Mouse (Mus musculus) heart, adult 2 months (tissue): ENCODE data around the gene Nup107. TPM values are rescaled to one million over a fixed set of nuclear protein-coding genes. Genes with fewer than 3 reads are reported as not detected.

ENCODE experiments used
- DNase-seq, 2 experiments: peaks; one replicate each; pipeline ENCODE4 v3.0.0; 2021
- H3K27ac ChIP-seq: fragments of 200-600 bp; 2 replicates; pipeline ENCODE4 v1.8.1; 2022
- H3K27me3 ChIP-seq: fragments of 200-500 bp; 2 replicates; pipeline ENCODE4 v1.6.1; 2012; ENCODE audit warnings: mild to moderate bottlenecking, low read length, inconsistent platforms, mixed read lengths; ENCODE audit not compliant: control insufficient read depth, insufficient read depth
- H3K36me3 ChIP-seq: fragments of 200-500 bp; 2 replicates; pipeline ENCODE4 v1.6.1; 2012; ENCODE audit warnings: low read length, inconsistent platforms; ENCODE audit not compliant: control insufficient read depth, insufficient read depth
- H3K4me1 ChIP-seq: fragments of 200-500 bp; 2 replicates; pipeline ENCODE4 v1.6.1; 2011; ENCODE audit warnings: low read length; ENCODE audit not compliant: control insufficient read depth, insufficient read depth
- H3K4me3 ChIP-seq: fragments of 200-600 bp; 2 replicates; pipeline ENCODE4 v1.8.1; 2022
- H3K79me2 ChIP-seq: fragments of 200-500 bp; replicated peaks from 2 replicates; pipeline ENCODE4 v1.6.1; 2012; ENCODE audit warnings: mild to moderate bottlenecking, inconsistent platforms, low read length, moderate library complexity, mixed read lengths; ENCODE audit not compliant: control insufficient read depth, insufficient read depth
- H3K9ac ChIP-seq: fragments of 200-500 bp; 2 replicates; pipeline ENCODE4 v1.6.1; 2012; ENCODE audit warnings: low read depth, mild to moderate bottlenecking, control low read depth, inconsistent platforms, low read length, mixed read lengths
- CTCF ChIP-seq: fragments of 200-600 bp; IDR thresholded peaks from 2 replicates; pipeline ENCODE4 v1.8.1; 2022; ENCODE audit warnings: antibody characterized with exemption, mild to moderate bottlenecking, moderate library complexity
- EP300 ChIP-seq: fragments of 200-500 bp; IDR thresholded peaks from 2 replicates; pipeline ENCODE4 v1.6.1; 2011; ENCODE audit warnings: low read depth, low read length, control low read depth; ENCODE audit not compliant: insufficient read depth
- POLR2A ChIP-seq: fragments of 200-500 bp; IDR thresholded peaks from 2 replicates; pipeline ENCODE4 v1.6.1; 2011; ENCODE audit warnings: mild to moderate bottlenecking, low read depth, low read length, control low read depth; ENCODE audit not compliant: insufficient read depth
- WGBS: fragments of 180-500 bp; shearing (Covaris S2); methylation state at CpG from one replicate; pipeline ENCODE4 v1.1.7; 2018; 5-methylcytosine and 5-hydroxymethylcytosine counted together
- intact Hi-C: fragments of 180-260 bp; cut with DNase I; formaldehyde crosslinking; loops from one replicate; pipeline ENCODE4 v1.15.1; 2025
- polyA plus RNA-seq: library from polyadenylated mRNA; depleted of rRNA; stranded (reverse); fragments of >200 nt; gene quantifications from 2 replicates; pipeline ENCODE4 v1.2.3, GENCODE M21; 2012
- total RNA-seq, 2 experiments: library from RNA; stranded (reverse); gene quantifications; 2 replicates each; pipeline ENCODE4 v1.2.3; 2021

Nup107 gene
- total and polyA plus RNA-seq, 3 experiments: 4.9 to 8.6 (median 7.0) TPM

GRCm38 (mm10) chr10:117750529-117751281 is 41.8 kb downstream of the Nup107 start:
- no peaks in the 10 kb centered on the region; the same call in 1 of the 2 replicates for H3K36me3 ChIP-seq
- 97% methylated on average over 5 of the region's 5 CpGs for WGBS

GRCm38 (mm10) chr10:117749787-117750343 is 42.6 kb downstream of the Nup107 start:
- 94% methylated on average over 14 of the region's 14 CpGs for WGBS
- no peak for DNase-seq
- intact Hi-C loops: loop anchor here (5.0 kb wide), 1 partner anchor 97 kb away; the partner anchor contains the start of gene Rap1b
- no peaks in the 10 kb centered on the region; the same call in 1 of the 2 replicates for H3K36me3 ChIP-seq
- H3K79me2 ChIP-seq: no peaks in the 10 kb centered on the region
- H3K4me1 ChIP-seq: no peaks in the 10 kb centered on the region
- no peak overlapping the region for H3K4me3 ChIP-seq
- H3K9ac ChIP-seq: no peak overlapping the region
- no peak overlapping the region for H3K27ac ChIP-seq
- no peak for TF ChIP-seq POLR2A
- no peak for TF ChIP-seq EP300
- no peak for TF ChIP-seq CTCF
- no peaks in the 10 kb centered on the region for H3K27me3 ChIP-seq

More at GRCm38 (mm10) chr10:117750529-117751281, 41.8 kb downstream of the Nup107 start:
- H3K79me2 ChIP-seq: no peaks in the 10 kb centered on the region
- intact Hi-C loops: no loop called here
- H3K27me3 ChIP-seq: no peaks in the 10 kb centered on the region
- DNase-seq: no peak
- no peak overlapping the region for H3K9ac ChIP-seq
- no peaks in the 10 kb centered on the region for H3K4me1 ChIP-seq
- no peak overlapping the region for H3K4me3 ChIP-seq
- no peak overlapping the region for H3K27ac ChIP-seq
- TF ChIP-seq POLR2A (no peak), EP300 (no peak), CTCF (no peak)

GRCm38 (mm10) chr10:117749050-117749686 is 43.3 kb downstream of the Nup107 start:
- Histone ChIP-seq H3K36me3 (no peaks in the 10 kb centered on the region), H3K9ac (no peak overlapping the region), H3K4me1 (no peaks in the 10 kb centered on the region), H3K27me3 (no peaks in the 10 kb centered on the region), H3K79me2 (no peaks in the 10 kb centered on the region), H3K4me3 (no peak overlapping the region), H3K27ac (no peak overlapping the region)
- no peak for TF ChIP-seq CTCF
- no peak for TF ChIP-seq POLR2A
- TF ChIP-seq EP300: no peak
- intact Hi-C loops: loop anchor here (5.0 kb wide), 1 partner anchor 98 kb away; the partner anchor contains the start of gene Rap1b
- 97% methylated on average over 10 of the region's 10 CpGs for WGBS
- no peak for DNase-seq

GRCm38 (mm10) chr10:117748276-117749049 is 44.0 kb downstream of the Nup107 start:
- H3K4me1 ChIP-seq: no peaks in the 10 kb centered on the region
- H3K9ac ChIP-seq: no peak overlapping the region
- 83% methylated on average over 10 of the region's 10 CpGs for WGBS
- H3K27me3 ChIP-seq: no peaks in the 10 kb centered on the region
- intact Hi-C loops: loop anchor here (5.0 kb wide), 1 partner anchor 99 kb away; the partner anchor contains the start of gene Rap1b
- no peak overlapping the region for H3K27ac ChIP-seq
- H3K4me3 ChIP-seq: no peak overlapping the region
- DNase-seq: no peak
- no peak for TF ChIP-seq POLR2A
- TF ChIP-seq EP300: no peak
- no peak for TF ChIP-seq CTCF
- no peaks in the 10 kb centered on the region for H3K79me2 ChIP-seq
- no peaks in the 10 kb centered on the region for H3K36me3 ChIP-seq

- DNase-seq: no peak
- no peaks in the 10 kb centered on the region for H3K36me3 ChIP-seq
- WGBS: 75% methylated on average over 7 of the region's 7 CpGs
- intact Hi-C loops: loop anchor here (5.0 kb wide), 1 partner anchor 100 kb away; the partner anchor contains the start of gene Rap1b
- no peaks in the 10 kb centered on the region for H3K79me2 ChIP-seq
- H3K4me3 ChIP-seq: no peak overlapping the region
- H3K27ac ChIP-seq: no peak overlapping the region
- TF ChIP-seq EP300 (no peak), CTCF (no peak), POLR2A (no peak)
- H3K9ac ChIP-seq: no peak overlapping the region
- H3K4me1 ChIP-seq: no peaks in the 10 kb centered on the region
- no peaks in the 10 kb centered on the region for H3K27me3 ChIP-seq
Measured at GRCm38 (mm10) chr10:117747711-117748110, 44.8 kb downstream of the Nup107 start.
